Mouse (Mus musculus): Measurements from ENCODE around the gene Slc22a19. TPM values are rescaled to one million over a fixed set of nuclear protein-coding genes. Genes with fewer than 3 reads are reported as not detected.

The Slc22a19 gene
- polyA plus RNA-seq, 1 experiment from 2014 or later = not detected

DNA sequence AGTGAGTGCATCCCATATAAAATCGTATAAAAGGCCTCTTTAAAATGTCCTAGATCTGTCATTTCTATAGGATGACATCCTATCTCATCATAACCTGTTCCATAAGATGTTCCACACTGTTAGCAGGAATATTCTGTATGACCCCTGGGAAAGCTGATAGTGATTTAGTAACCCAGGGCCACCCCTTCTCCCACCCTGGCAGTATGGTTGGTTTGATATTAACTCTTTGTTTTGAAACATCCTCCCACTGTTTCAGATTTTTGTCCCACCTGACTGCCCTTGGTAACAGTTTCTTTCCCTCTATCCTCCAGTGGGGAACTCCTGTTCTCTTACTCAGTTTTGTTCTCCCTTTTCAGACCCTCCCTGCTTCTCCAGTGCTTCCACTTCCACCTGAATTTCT is 77.3 kb downstream of the Slc22a19 start:
- ATAC-seq (replicated peaks; ENCODE audit: insufficient number of reproducible peaks, low FRiP score, low TSS enrichment, low read depth) = no peak
- Histone ChIP-seq H3K27me3 (ENCODE audit: control insufficient read depth, insufficient read depth, low read length) (no peaks in the 10 kb centered on the region), H3K4me1 (ENCODE audit: control insufficient read depth, insufficient read depth, low read length) (no peaks in the 10 kb centered on the region), H3K9me3 (replicated peaks; ENCODE audit: control insufficient read depth, low read length) (no peaks in the 10 kb centered on the region), H3K27ac (replicated peaks; ENCODE audit: low read depth, low read length) (no peak overlapping the region), H3K4me3 (ENCODE audit: low read depth, low read length) (no peak overlapping the region), H3K4me2 (ENCODE audit: low read depth, low read length) (no peak overlapping the region), H3K9ac (replicated peaks; ENCODE audit: low read length) (no peak overlapping the region), H3K36me3 (replicated peaks; ENCODE audit: control insufficient read depth, insufficient read depth, low read depth, low read length) (no peaks in the 10 kb centered on the region)
- DNase-seq (ENCODE audit: low spot score) = no peak
- WGBS = 81% methylated on average over 1 of the region's 1 CpGs

DNA sequence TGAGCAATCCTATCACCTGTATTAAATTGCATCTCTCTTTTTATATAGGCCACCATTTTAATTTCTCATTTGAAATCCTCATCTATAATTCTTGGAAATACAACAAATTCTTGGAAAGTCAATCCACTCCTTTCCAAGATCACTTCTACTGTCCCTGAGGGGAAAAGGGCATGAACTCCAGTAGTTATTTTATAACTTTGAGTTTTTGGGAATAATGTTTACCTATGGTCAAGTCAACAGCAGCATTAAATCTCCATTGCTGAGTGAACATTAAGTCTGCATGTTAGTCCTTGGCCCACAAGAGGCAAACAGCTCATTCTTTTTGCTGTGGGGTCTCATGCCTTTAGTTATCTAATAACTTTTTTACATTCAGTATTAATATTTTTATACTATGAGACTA is 78.1 kb downstream of the Slc22a19 start:
- no peak overlapping the region for H3K4me2 ChIP-seq (ENCODE audit: low read depth, low read length)
- DNase-seq (ENCODE audit: low spot score) (no peak), ATAC-seq (replicated peaks; ENCODE audit: insufficient number of reproducible peaks, low FRiP score, low TSS enrichment, low read depth) (no peak)
- no peak overlapping the region for H3K9ac ChIP-seq (replicated peaks; ENCODE audit: low read length)
- H3K27ac ChIP-seq (replicated peaks; ENCODE audit: low read depth, low read length) = no peak overlapping the region
- no peaks in the 10 kb centered on the region for H3K27me3 ChIP-seq (ENCODE audit: control insufficient read depth, insufficient read depth, low read length)
- H3K4me1 ChIP-seq (ENCODE audit: control insufficient read depth, insufficient read depth, low read length) = no peaks in the 10 kb centered on the region
- no peaks in the 10 kb centered on the region for H3K36me3 ChIP-seq (replicated peaks; ENCODE audit: control insufficient read depth, insufficient read depth, low read depth, low read length)
- no peaks in the 10 kb centered on the region for H3K9me3 ChIP-seq (replicated peaks; ENCODE audit: control insufficient read depth, low read length)
- H3K4me3 ChIP-seq (ENCODE audit: low read depth, low read length) = no peak overlapping the region

Other genes with a start within 250 kb of the Slc22a19 start
- gene Rtn3, start 228.0 kb downstream of the Slc22a19 start, polyA plus RNA-seq (2014; fragmentation: Nextera tagmentation; extraction: Ambion mirVana) = 148 and 156 TPM in 2 replicates
- 9.4 and 11.9 TPM in 2 replicates for gene Atl3, start 217.3 kb downstream of the Slc22a19 start, polyA plus RNA-seq (2014; fragmentation: Nextera tagmentation; extraction: Ambion mirVana)
- 7.4 and 8.6 TPM in 2 replicates for gene Pla2g16, start 153.9 kb downstream of the Slc22a19 start, polyA plus RNA-seq (2014; fragmentation: Nextera tagmentation; extraction: Ambion mirVana)
- gene Lgals12, start 104.1 kb downstream of the Slc22a19 start, polyA plus RNA-seq (2014; fragmentation: Nextera tagmentation; extraction: Ambion mirVana) = 0.18 TPM in 1 of 2 replicates, not detected in the other
- not detected in 2 replicates for gene Hrasls5, start 98.8 kb downstream of the Slc22a19 start, polyA plus RNA-seq (2014; fragmentation: Nextera tagmentation; extraction: Ambion mirVana)
- not detected in 2 replicates for gene Slc22a26, start 91.4 kb upstream of the Slc22a19 start, polyA plus RNA-seq (2014; fragmentation: Nextera tagmentation; extraction: Ambion mirVana)

Data from embryonic facial prominence, embryonic 11.5 days (tissue).